Mouse (Mus musculus): ENCODE data around the gene Dnajc5. TPM values are rescaled to one million over a fixed set of nuclear protein-coding genes. Genes with fewer than 3 reads are reported as not detected.
A peak's percentile ranks its signal among the peaks of the same experiment; 100 is the strongest.

Gene Dnajc5
- polyA plus RNA-seq, 1 experiment from 2014 or later, result 297 TPM

GRCm38 (mm10) chr2:181522811-181523210, 2.5 kb downstream of the Dnajc5 start:
- H3K4me3 ChIP-seq, result no peak overlapping the region
- 76% methylated on average over 5 of the region's 5 CpGs for whole genome bisulfite sequencing
- H3K9me3 ChIP-seq, result no peaks in the 10 kb centered on the region
- H3K27me3 ChIP-seq (replicated peaks), result no peaks in the 10 kb centered on the region
- no peak overlapping the region for H3K9ac ChIP-seq
- no peak overlapping the region for H3K4me2 ChIP-seq
- no peak for ATAC-seq (replicated peaks)
- peaks cover 42% of the 10 kb centered on the region for H3K4me1 ChIP-seq
- H3K27ac ChIP-seq, result no peak overlapping the region
- no peaks in the 10 kb centered on the region for H3K36me3 ChIP-seq (replicated peaks)

GRCm38 (mm10) chr2:181525526-181525925, 5.2 kb downstream of the Dnajc5 start:
- Histone ChIP-seq H3K27me3 (replicated peaks) (no peaks in the 10 kb centered on the region), H3K9ac (no peak overlapping the region), H3K4me2 (no peak overlapping the region), H3K4me1 (peaks cover 33% of the 10 kb centered on the region), H3K9me3 (no peaks in the 10 kb centered on the region), H3K36me3 (replicated peaks) (0 out of 2 replicates have a peak, but pooled peaks cover under 1% of the 10 kb centered on the region), H3K4me3 (no peak overlapping the region), H3K27ac (no peak overlapping the region)
- no peak for ATAC-seq (replicated peaks)
- 93% methylated on average over 5 of the region's 5 CpGs for WGBS

GRCm38 (mm10) chr2:181529076-181529475, 8.8 kb downstream of the Dnajc5 start:
- WGBS, result 96% methylated on average over 1 of the region's 1 CpGs
- no peaks in the 10 kb centered on the region for H3K27me3 ChIP-seq (replicated peaks)
- no peak for ATAC-seq (replicated peaks)
- peaks cover 7% of the 10 kb centered on the region for H3K4me1 ChIP-seq
- H3K27ac ChIP-seq, result no peak overlapping the region
- H3K4me2 ChIP-seq, result no peak overlapping the region
- H3K4me3 ChIP-seq, result no peak overlapping the region
- H3K9ac ChIP-seq, result no peak overlapping the region
- 0 out of 2 replicates have a peak, but pooled peaks cover 7% of the 10 kb centered on the region for H3K36me3 ChIP-seq (replicated peaks)
- H3K9me3 ChIP-seq, result no peaks in the 10 kb centered on the region

GRCm38 (mm10) chr2:181532589-181532988, 12.3 kb downstream of the Dnajc5 start:
- Histone ChIP-seq H3K27ac (no peak overlapping the region), H3K4me1 (peaks cover 2% of the 10 kb centered on the region; the same call in 1 of the 2 replicates), H3K4me2 (no peak overlapping the region), H3K9me3 (no peaks in the 10 kb centered on the region), H3K4me3 (no peak overlapping the region), H3K36me3 (replicated peaks) (0 out of 2 replicates have a peak, but pooled peaks cover 7% of the 10 kb centered on the region), H3K27me3 (replicated peaks) (no peaks in the 10 kb centered on the region), H3K9ac (no peak overlapping the region)
- no peak for ATAC-seq (replicated peaks)
- 97% methylated on average over 3 of the region's 3 CpGs for WGBS

DNA sequence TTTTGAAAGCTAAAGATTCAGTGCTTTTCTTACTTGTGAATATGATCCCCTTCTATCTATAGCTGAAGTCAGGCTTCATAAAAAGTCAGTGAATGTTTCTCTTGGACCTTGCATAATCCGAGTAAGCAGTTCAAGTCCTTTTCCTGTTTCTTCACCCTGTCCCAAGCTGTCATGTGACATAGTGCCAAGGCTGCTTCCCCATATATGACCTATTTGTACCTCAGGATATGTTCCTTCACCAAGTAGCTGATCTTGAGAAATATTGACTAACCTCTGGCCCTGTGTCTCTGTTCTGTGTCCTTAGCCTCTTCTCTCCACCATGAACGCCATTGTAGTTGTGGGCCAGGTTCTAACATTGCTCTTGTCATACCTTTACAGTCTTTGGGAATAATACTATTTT, 16.1 kb downstream of the Dnajc5 start:
- Histone ChIP-seq H3K4me1 (peaks cover 6% of the 10 kb centered on the region; the same call in 1 of the 2 replicates), H3K36me3 (replicated peaks) (0 out of 2 replicates have a peak, but pooled peaks cover 3% of the 10 kb centered on the region), H3K4me3 (no peak overlapping the region), H3K4me2 (no peak overlapping the region), H3K27me3 (replicated peaks) (no peaks in the 10 kb centered on the region), H3K9ac (no peak overlapping the region), H3K9me3 (no peaks in the 10 kb centered on the region), H3K27ac (no peak overlapping the region)
- ATAC-seq (replicated peaks), result no peak
- WGBS, result 96% methylated on average over 2 of the region's 2 CpGs

GRCm38 (mm10) chr2:181537444-181538047, 17.3 kb downstream of the Dnajc5 start:
- peaks cover 6% of the 10 kb centered on the region; the same call in 1 of the 2 replicates for H3K4me1 ChIP-seq
- H3K36me3 ChIP-seq (replicated peaks), result no peaks in the 10 kb centered on the region
- H3K27me3 ChIP-seq (replicated peaks), result no peaks in the 10 kb centered on the region
- H3K9me3 ChIP-seq, result no peaks in the 10 kb centered on the region
- H3K9ac ChIP-seq, result no peak overlapping the region
- 81% methylated on average over 2 of the region's 2 CpGs for WGBS
- no peak overlapping the region for H3K4me3 ChIP-seq
- ATAC-seq (replicated peaks), result 0 out of 2 replicates have a peak, but pooled peaks have one; percentile 20
- H3K4me2 ChIP-seq, result no peak overlapping the region
- peak overlapping the region; percentile 45 for H3K27ac ChIP-seq

DNA sequence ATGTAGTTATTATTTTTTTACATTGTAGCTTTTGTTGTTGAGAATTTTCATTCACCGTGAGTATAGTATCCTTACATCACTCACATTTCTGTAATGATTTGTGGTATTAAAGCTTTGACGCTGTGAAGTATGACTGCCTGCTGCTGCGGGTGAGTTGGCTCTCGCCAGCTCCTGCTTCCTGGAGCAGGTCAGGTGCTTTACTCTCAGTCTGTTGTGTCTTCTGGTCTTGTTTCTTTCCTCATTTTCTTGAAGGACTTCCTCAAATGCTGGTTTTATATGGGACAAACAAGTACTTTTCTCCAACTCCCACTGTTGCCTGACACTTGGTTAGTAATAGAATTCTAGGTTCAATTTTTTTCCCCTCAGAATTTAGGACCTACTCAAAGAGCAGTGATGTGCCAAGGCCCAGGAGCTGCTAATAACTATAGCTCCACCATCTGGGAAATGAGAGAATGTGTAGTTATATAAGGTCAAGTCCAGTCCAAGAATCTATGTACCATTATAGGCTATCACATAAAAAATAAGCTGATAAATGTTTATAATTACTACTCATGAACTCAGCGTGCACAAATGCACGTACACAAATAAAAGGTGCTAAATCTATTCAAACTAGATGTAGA, 21.6 kb downstream of the Dnajc5 start:
- no peaks in the 10 kb centered on the region; the same call in 1 of the 2 replicates for H3K36me3 ChIP-seq (replicated peaks)
- WGBS, result 91% methylated on average over 6 of the region's 6 CpGs
- H3K4me3 ChIP-seq, result no peak overlapping the region
- H3K4me1 ChIP-seq, result peaks cover 6% of the 10 kb centered on the region; the same call in 1 of the 2 replicates
- H3K4me2 ChIP-seq, result no peak overlapping the region
- ATAC-seq (replicated peaks), result no peak
- no peaks in the 10 kb centered on the region for H3K9me3 ChIP-seq
- H3K27ac ChIP-seq, result no peak overlapping the region
- H3K27me3 ChIP-seq (replicated peaks), result no peaks in the 10 kb centered on the region
- H3K9ac ChIP-seq, result no peak overlapping the region

GRCm38 (mm10) chr2:181546142-181546541, 25.9 kb downstream of the Dnajc5 start:
- no peak for ATAC-seq (replicated peaks)
- H3K9ac ChIP-seq, result no peak overlapping the region
- no peaks in the 10 kb centered on the region for H3K27me3 ChIP-seq (replicated peaks)
- no peak overlapping the region for H3K4me3 ChIP-seq
- H3K27ac ChIP-seq, result no peak overlapping the region
- 96% methylated on average over 7 of the region's 7 CpGs for WGBS
- peaks cover 27% of the 10 kb centered on the region for H3K36me3 ChIP-seq (replicated peaks)
- H3K9me3 ChIP-seq, result no peaks in the 10 kb centered on the region
- H3K4me2 ChIP-seq, result no peak overlapping the region
- H3K4me1 ChIP-seq, result no peaks in the 10 kb centered on the region

DNA sequence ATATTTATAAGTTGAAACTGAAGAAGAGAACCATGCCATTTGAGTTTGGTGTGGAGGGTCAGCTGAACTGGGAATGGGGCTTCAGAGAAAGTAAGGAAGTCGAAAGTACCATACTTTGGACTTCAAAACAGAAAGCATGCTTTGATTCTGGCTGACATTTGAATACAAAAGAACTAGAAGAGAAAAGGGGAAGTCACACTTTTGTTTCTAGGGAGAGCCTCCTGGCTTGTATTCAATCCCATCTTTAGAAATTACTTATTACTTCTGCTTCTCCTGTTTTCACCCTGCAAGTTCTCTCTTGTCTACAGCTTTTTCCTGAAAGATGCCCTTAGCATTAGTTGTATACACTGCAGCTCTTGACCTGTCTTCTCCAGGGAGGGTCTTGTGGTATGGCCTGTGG, 27.9 kb downstream of the Dnajc5 start:
- Histone ChIP-seq H3K27me3 (replicated peaks) (no peaks in the 10 kb centered on the region), H3K4me3 (no peak overlapping the region), H3K36me3 (replicated peaks) (peaks cover 35% of the 10 kb centered on the region), H3K9ac (no peak overlapping the region), H3K4me2 (no peak overlapping the region), H3K9me3 (no peaks in the 10 kb centered on the region), H3K27ac (no peak overlapping the region), H3K4me1 (no peaks in the 10 kb centered on the region)
- 80% methylated on average over 1 of the region's 1 CpGs for WGBS
- ATAC-seq (replicated peaks), result no peak

DNA sequence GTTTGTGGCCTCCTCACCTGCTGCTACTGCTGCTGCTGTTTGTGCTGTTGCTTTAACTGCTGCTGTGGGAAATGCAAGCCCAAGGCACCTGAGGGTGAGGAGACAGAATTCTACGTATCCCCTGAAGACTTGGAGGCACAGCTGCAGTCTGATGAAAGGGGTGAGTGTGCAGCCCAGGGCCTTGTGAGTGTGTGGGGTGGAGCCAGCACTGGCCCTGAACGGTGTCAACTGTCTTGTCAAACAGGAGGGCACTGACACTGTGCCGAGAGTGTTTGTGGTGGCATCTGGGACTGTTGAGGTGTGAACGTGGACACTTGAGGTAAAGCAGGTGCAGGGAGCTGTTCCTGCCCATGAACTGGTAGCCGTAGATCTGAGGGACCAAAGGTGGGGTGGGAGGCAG, 28.4 kb downstream of the Dnajc5 start:
- Histone ChIP-seq H3K36me3 (replicated peaks) (peaks cover 35% of the 10 kb centered on the region), H3K4me1 (no peaks in the 10 kb centered on the region), H3K4me3 (no peak overlapping the region), H3K27ac (no peak overlapping the region), H3K27me3 (replicated peaks) (no peaks in the 10 kb centered on the region), H3K9ac (no peak overlapping the region), H3K9me3 (no peaks in the 10 kb centered on the region), H3K4me2 (no peak overlapping the region)
- ATAC-seq (replicated peaks), result no peak
- WGBS, result 92% methylated on average over 5 of the region's 5 CpGs

DNA sequence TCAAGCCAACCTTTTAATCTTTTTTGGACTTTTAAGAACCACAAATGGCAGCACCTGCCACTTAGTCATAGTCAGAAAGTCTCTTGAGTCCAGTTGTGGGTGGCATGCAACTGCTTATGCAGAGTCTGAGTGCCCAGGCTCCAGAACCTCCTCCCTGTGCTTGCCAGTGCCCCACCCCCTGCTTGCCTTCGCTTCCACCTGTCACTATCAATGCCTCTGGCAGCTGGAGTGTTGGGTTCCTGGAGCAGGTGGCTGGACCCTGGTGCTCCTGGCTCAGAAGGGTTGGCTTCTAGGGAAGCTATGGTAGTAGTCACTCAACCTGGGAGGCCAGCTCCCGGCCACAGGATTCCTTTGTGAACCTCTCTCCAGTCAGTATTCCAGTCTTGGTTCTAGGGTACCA, 29.9 kb downstream of the Dnajc5 start:
- Histone ChIP-seq H3K4me3 (no peak overlapping the region), H3K27ac (no peak overlapping the region), H3K36me3 (replicated peaks) (peaks cover 40% of the 10 kb centered on the region), H3K9ac (no peak overlapping the region), H3K4me1 (no peaks in the 10 kb centered on the region), H3K27me3 (replicated peaks) (no peaks in the 10 kb centered on the region), H3K9me3 (no peaks in the 10 kb centered on the region), H3K4me2 (no peak overlapping the region)
- no peak for ATAC-seq (replicated peaks)
- WGBS, result 96% methylated on average over 2 of the region's 2 CpGs

DNA sequence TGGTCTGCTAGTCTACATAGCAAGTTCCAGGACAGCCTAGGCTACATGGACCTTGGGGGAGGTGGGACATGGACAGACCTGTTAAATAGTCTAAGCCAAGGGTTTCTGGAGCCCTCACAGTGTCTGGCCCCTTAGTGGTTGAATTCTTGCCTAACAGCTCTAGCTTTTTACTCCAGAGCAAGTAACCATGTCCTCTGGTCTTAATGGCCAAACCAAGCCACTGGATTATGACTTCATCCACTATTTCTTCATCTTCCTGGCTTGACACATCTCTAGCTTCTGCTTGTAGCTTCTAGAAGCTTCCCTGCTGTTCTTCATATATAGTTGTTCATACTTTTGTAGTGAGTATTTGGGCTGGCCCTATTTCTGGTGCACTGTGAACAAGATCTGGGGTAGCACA, 33.5 kb downstream of the Dnajc5 start:
- H3K27ac ChIP-seq, result no peak overlapping the region

DNA sequence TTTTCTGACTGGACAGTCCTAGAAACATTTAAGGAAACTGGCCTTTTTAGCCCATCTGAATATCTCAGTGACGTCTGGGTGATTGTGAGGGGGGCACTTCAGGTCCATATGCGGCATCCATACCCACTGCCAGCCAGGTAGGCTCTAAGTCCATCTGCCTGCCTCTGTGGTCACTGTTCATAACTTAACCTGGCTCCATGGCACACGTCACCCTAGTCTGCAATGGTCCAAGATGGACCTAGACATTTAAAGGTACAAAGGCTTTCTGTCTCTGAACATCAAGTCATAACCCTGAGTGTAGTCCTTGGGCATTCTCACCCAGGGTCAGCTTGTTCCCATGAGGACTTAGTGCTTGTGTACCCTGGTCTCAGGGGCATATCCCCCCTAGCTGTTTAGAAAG, 47.1 kb downstream of the Dnajc5 start:
- Histone ChIP-seq H3K9ac (no peak overlapping the region), H3K36me3 (replicated peaks) (no peaks in the 10 kb centered on the region), H3K4me2 (no peak overlapping the region), H3K27ac (no peak overlapping the region), H3K4me3 (no peak overlapping the region), H3K27me3 (replicated peaks) (no peaks in the 10 kb centered on the region), H3K9me3 (no peaks in the 10 kb centered on the region), H3K4me1 (no peaks in the 10 kb centered on the region)
- no peak for ATAC-seq (replicated peaks)
- WGBS, result 92% methylated on average over 3 of the region's 3 CpGs

More for the DNA sequence above, 33.5 kb downstream of the Dnajc5 start:
- Histone ChIP-seq H3K4me3 (no peak overlapping the region), H3K9me3 (no peaks in the 10 kb centered on the region), H3K4me2 (no peak overlapping the region), H3K27me3 (replicated peaks) (no peaks in the 10 kb centered on the region), H3K4me1 (no peaks in the 10 kb centered on the region), H3K9ac (no peak overlapping the region), H3K36me3 (replicated peaks) (peaks cover 29% of the 10 kb centered on the region)
- ATAC-seq (replicated peaks), result no peak
